Mouse (Mus musculus) G1E (cell line): ENCODE measurements at regions not wholly inside any gene's neighbourhood (a gene's known extent, or its start where the extent isn't known, plus 50 kb on each side); places are given as distances from the start of the nearest gene placed in this dataset.

ENCODE experiments used
- ATAC-seq: 2 replicates; pipeline ENCODE4 v1.8.0; 2016; ENCODE audit warnings: mild to moderate bottlenecking; ENCODE audit not compliant: insufficient number of reproducible peaks, poor library complexity, low FRiP score, severe bottlenecking; ENCODE audit errors: extremely low read depth
- DNase-seq: peaks from one replicate; pipeline ENCODE4 v3.0.0; 2012; ENCODE audit warnings: low spot score
- H3K27me3 ChIP-seq: 2 replicates; pipeline ENCODE4 v1.6.1; 2012; ENCODE audit warnings: mild to moderate bottlenecking, low read length, inconsistent platforms; ENCODE audit not compliant: insufficient read depth
- H3K36me3 ChIP-seq: replicated peaks from 2 replicates; pipeline ENCODE3; 2012; ENCODE audit warnings: mild to moderate bottlenecking, inconsistent platforms
- H3K4me1 ChIP-seq: 2 replicates; pipeline ENCODE4 v1.6.1; 2012; ENCODE audit warnings: low read depth, low read length, inconsistent platforms, mixed read lengths; ENCODE audit not compliant: insufficient read depth
- H3K4me3 ChIP-seq: 2 replicates; pipeline ENCODE4 v1.5.1; 2012; ENCODE audit warnings: low read depth, mild to moderate bottlenecking, inconsistent platforms, low read length, moderate library complexity, mixed read lengths
- H3K9me3 ChIP-seq: replicated peaks from 2 replicates; pipeline ENCODE4 v1.6.1; 2012; ENCODE audit warnings: inconsistent platforms
- CTCF ChIP-seq: IDR thresholded peaks from 2 replicates; pipeline ENCODE4 v1.5.1; 2012; ENCODE audit warnings: low read depth, low read length, inconsistent platforms, mixed read lengths
- GATA1 ChIP-seq: IDR thresholded peaks from 2 replicates; pipeline ENCODE4 v1.6.1; 2012; ENCODE audit warnings: borderline replicate concordance, low read length, inconsistent platforms, mixed read lengths
- GATA2 ChIP-seq: IDR thresholded peaks from 2 replicates; pipeline ENCODE4 v1.6.1; 2012; ENCODE audit warnings: low read depth, low read length, inconsistent platforms, borderline replicate concordance
- POLR2AphosphoS5 ChIP-seq: IDR thresholded peaks from 2 replicates; pipeline ENCODE4 v1.6.1; 2012; ENCODE audit warnings: low read depth, low read length, inconsistent platforms; ENCODE audit not compliant: insufficient replicate concordance
- TAL1 ChIP-seq: conservative IDR thresholded peaks from 2 replicates; pipeline ENCODE4 v1.6.1; 2012; ENCODE audit warnings: low read depth, low read length, inconsistent platforms, mixed read lengths

DNA sequence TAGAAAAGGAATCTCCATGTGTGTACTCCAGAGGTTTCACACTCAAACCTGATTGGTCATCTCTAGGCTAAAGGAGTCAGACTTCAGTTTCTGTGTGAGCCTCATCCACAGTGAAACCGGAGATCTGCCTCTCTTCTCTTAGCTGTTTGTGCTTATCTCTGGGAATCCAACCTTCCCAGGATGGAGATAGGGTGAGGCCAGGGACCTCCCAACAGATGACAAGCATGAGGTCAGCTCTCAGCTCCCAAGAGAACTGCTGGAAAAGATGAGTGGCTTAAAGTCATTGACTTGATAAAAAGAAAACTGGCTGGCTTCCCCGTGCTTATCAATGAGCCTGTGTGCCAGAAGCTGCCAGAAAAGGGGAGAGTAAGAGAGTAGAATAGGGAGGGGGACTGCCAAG lies 224.3 kb upstream of the Bmp2 start:
- no peaks in the 10 kb centered on the region for H3K36me3 ChIP-seq
- no peaks in the 10 kb centered on the region for H3K27me3 ChIP-seq
- ATAC-seq: no peak
- TF ChIP-seq POLR2AphosphoS5 (no peak), GATA2 (no peak), CTCF (no peak), GATA1 (no peak), TAL1 (no peak)
- H3K4me3 ChIP-seq: no peak overlapping the region
- no peaks in the 10 kb centered on the region for H3K4me1 ChIP-seq
- DNase-seq: no peak
- peaks cover 31% of the 10 kb centered on the region for H3K9me3 ChIP-seq

DNA sequence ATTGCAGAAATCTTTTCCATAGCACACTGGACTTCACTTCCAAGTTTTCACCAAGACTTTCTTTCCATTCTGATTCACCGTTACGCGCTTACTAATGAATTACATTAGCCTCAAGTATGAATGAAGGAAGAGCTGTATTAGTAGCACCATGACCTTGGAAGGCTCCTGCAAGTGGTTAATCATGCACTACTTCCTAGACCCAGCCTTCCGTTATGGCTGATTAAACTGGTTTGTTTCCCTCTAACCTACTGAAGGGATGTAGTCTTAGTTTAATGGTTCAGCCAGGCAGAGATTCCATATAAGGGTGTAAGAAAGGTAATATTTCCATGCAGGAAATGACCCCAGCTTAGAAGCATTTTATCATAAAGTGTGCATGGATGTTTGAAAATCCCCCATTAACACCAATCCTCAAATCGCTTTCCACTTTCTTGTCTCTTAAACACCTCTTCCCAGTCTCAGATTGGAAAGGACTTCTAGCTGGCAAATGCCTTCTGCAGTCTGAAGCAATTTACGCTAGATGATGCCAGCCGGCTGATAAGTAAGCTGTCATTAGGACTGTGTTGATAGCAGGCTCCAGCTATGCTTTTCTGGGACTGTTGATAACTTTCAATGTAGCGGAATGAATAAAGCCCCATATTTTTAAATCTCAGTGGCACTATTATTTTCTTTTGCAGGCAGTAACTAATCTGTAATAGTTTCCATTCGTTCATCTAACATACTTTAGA lies 215.6 kb upstream of the Bmp2 start:
- Histone ChIP-seq H3K4me3 (no peak overlapping the region), H3K9me3 (peaks cover 24% of the 10 kb centered on the region), H3K36me3 (no peaks in the 10 kb centered on the region), H3K27me3 (no peaks in the 10 kb centered on the region), H3K4me1 (no peaks in the 10 kb centered on the region)
- no peak for TF ChIP-seq CTCF
- TF ChIP-seq GATA2: no peak
- TF ChIP-seq TAL1: no peak
- no peak for TF ChIP-seq GATA1
- TF ChIP-seq POLR2AphosphoS5: no peak
- ATAC-seq (no peak), DNase-seq (no peak)

- peaks cover 12% of the 10 kb centered on the region for H3K9me3 ChIP-seq
- TF ChIP-seq TAL1 (no peak), GATA2 (no peak), CTCF (no peak), GATA1 (no peak), POLR2AphosphoS5 (no peak)
- DNase-seq: no peak
- no peak for ATAC-seq
- no peaks in the 10 kb centered on the region for H3K27me3 ChIP-seq
- no peaks in the 10 kb centered on the region for H3K4me1 ChIP-seq
- no peak overlapping the region for H3K4me3 ChIP-seq
- H3K36me3 ChIP-seq: no peaks in the 10 kb centered on the region
Observed at GRCm38 (mm10) chr2:133338150-133338549, 213.8 kb upstream of the Bmp2 start.

DNA sequence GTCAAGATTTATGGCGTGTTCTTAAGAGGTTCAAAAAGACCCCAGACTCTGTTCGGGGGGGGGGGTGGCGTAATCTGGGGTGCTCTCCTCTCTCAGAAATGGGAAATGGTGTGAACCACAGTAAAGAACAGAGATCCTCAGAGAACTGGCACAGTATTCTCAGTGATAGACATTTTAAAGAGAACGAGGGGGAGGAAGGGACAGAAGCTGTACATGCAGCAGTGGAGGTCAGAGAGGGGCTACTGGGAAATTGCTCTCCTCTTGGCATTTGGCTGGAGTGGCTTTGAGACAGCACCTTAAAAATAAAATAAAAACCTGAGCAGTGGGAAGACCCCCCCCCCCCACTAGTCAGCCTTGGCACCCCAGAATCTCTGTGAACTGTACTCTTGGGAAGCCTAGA lies 210.6 kb upstream of the Bmp2 start:
- no peak for ATAC-seq
- Histone ChIP-seq H3K4me3 (no peak overlapping the region), H3K27me3 (no peaks in the 10 kb centered on the region), H3K4me1 (no peaks in the 10 kb centered on the region), H3K9me3 (peaks cover 7% of the 10 kb centered on the region), H3K36me3 (no peaks in the 10 kb centered on the region)
- no peak for DNase-seq
- no peak for TF ChIP-seq GATA1
- no peak for TF ChIP-seq POLR2AphosphoS5
- TF ChIP-seq GATA2: no peak
- no peak for TF ChIP-seq CTCF
- no peak for TF ChIP-seq TAL1

DNA sequence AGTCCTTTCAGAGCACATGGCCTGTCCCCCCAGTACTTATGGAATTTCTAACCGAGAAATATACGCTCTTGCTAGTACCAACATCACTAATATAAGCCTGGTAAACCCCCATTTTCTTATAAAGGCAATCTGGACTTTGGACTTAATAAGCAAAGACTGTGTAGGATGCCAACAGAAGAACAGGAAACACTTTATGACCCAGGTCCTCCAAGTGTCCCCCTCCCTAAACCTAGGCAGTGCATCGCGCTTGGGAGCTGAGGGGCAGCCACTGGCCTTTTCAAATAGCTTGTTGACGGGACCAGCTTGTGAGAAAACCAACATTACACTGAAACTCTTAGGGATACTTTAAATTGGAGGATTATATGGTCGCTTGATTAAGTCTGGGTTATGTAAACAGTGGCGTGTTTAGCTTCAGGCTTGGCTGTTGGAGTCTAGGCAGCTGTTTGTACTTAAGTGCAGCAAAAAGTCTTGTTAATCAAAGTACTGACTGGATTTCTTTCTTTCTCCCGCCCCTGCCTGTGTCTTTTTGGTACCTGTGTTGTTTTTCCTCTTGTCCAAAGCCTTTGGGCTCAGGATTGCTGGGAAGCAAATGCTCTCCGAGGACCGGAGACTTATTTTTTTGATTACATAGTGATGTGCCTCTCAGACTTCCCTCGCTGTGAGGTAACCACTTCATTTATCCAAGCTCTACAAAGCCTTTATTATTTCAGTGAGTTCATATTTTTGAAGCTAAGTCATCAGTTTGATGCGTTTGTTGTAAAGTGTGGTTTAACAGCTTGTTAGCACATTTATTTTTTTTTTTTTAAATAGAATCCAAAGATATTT lies 205.8 kb upstream of the Bmp2 start:
- ATAC-seq: no peak
- no peak overlapping the region for H3K4me3 ChIP-seq
- no peaks in the 10 kb centered on the region for H3K4me1 ChIP-seq
- H3K36me3 ChIP-seq: no peaks in the 10 kb centered on the region
- no peaks in the 10 kb centered on the region for H3K27me3 ChIP-seq
- no peak for TF ChIP-seq GATA2
- DNase-seq: no peak
- peaks cover 11% of the 10 kb centered on the region for H3K9me3 ChIP-seq

- no peak for DNase-seq
- Histone ChIP-seq H3K4me1 (no peaks in the 10 kb centered on the region), H3K27me3 (no peaks in the 10 kb centered on the region), H3K9me3 (peaks cover 11% of the 10 kb centered on the region), H3K4me3 (no peak overlapping the region), H3K36me3 (no peaks in the 10 kb centered on the region)
- no peak for TF ChIP-seq CTCF
- TF ChIP-seq GATA2: no peak
- TF ChIP-seq POLR2AphosphoS5: no peak
- no peak for TF ChIP-seq GATA1
- TF ChIP-seq TAL1: no peak
- ATAC-seq: no peak
Observed at GRCm38 (mm10) chr2:133346789-133347424, 205.1 kb upstream of the Bmp2 start.

GRCm38 (mm10) chr2:133351306-133351705 lies 200.7 kb upstream of the Bmp2 start:
- no peaks in the 10 kb centered on the region for H3K27me3 ChIP-seq
- no peaks in the 10 kb centered on the region for H3K4me1 ChIP-seq
- H3K36me3 ChIP-seq: no peaks in the 10 kb centered on the region
- no peak for TF ChIP-seq GATA2
- no peak for TF ChIP-seq GATA1
- TF ChIP-seq POLR2AphosphoS5: no peak
- no peak for TF ChIP-seq TAL1
- no peak for TF ChIP-seq CTCF
- DNase-seq (no peak), ATAC-seq (no peak)
- H3K4me3 ChIP-seq: no peak overlapping the region
- peaks cover 13% of the 10 kb centered on the region for H3K9me3 ChIP-seq
